ENCODE assay signal across 11 mouse cellular contexts in genomic region chr8:120381865-120382264, GRCm38 (mm10).
DNase-seq lines count a peak whose midpoint lies in the region; ATAC-seq and TF ChIP-seq lines count a peak whose summit lies in the region.
"Had no signal": no experiment of that assay in that cellular context is flagged by ENCODE, and none has a peak within 500 bp of the region (broad histone marks: within the 10 kb centered on the region; RNA-seq: fewer than 3 reads in every experiment).

No protein-coding gene starts in this region.

- no peak for TF ChIP-seq CTCF in C2C12 (IDR thresholded peaks at IDR 0.05; ENCODE audit: control insufficient read depth, insufficient read depth, insufficient read length)

- no peak for DNase-seq in heart, adult 9 months (ENCODE audit: low spot score in 2 of 2)
- peak; percentile 56 for DNase-seq in midbrain, embryonic 14.5 days
- no peak for DNase-seq in urinary bladder, postnatal 36 days (ENCODE audit: low spot score in 2 of 2)

- peak overlapping the region; percentile 33 for H3ac ChIP-seq in C2C12 (ENCODE audit: control insufficient read depth, insufficient read length, low read depth)

- 38% methylated on average over 4 of the region's 4 CpGs for WGBS in heart, embryonic 11.5 days (ENCODE audit: insufficient replicate concordance)
- WGBS in forebrain, embryonic 15.5 days, result 11% methylated on average over 4 of the region's 4 CpGs
- 12% methylated on average over 4 of the region's 4 CpGs for WGBS in midbrain, embryonic 14.5 days

- H3K36me3 ChIP-seq in heart, embryonic 11.5 days (ENCODE audit: control insufficient read depth, insufficient read depth, low read length), result no peaks in the 10 kb centered on the region
- no peaks in the 10 kb centered on the region for H3K36me3 ChIP-seq in C2C12 (ENCODE audit: control insufficient read depth, insufficient read depth)
- H3K36me3 ChIP-seq in forebrain, embryonic 15.5 days, result no peaks in the 10 kb centered on the region
- no peaks in the 10 kb centered on the region for H3K36me3 ChIP-seq in midbrain, embryonic 14.5 days (ENCODE audit: control insufficient read depth, insufficient read depth, low read length)
- H3K36me3 ChIP-seq: embryonic facial prominence, embryonic 12.5 days had no signal

- no peaks in the 10 kb centered on the region for H3K9me3 ChIP-seq in heart, embryonic 11.5 days (replicated peaks; ENCODE audit: control insufficient read depth, low read length)
- no peaks in the 10 kb centered on the region for H3K9me3 ChIP-seq in forebrain, embryonic 15.5 days
- no peaks in the 10 kb centered on the region for H3K9me3 ChIP-seq in midbrain, embryonic 14.5 days (ENCODE audit: control insufficient read depth, low read length)
- H3K9me3 ChIP-seq: embryonic facial prominence, embryonic 12.5 days had no signal

- peak overlapping the region; percentile 94 for H3K27ac ChIP-seq in heart, embryonic 11.5 days (ENCODE audit: low read depth, low read length)
- H3K27ac ChIP-seq in forebrain, embryonic 15.5 days (replicated peaks), result peak overlapping the region; percentile 89
- H3K27ac ChIP-seq in midbrain, embryonic 14.5 days (replicated peaks; ENCODE audit: low read depth, low read length), result peak overlapping the region; percentile 79
- H3K27ac ChIP-seq: embryonic facial prominence, embryonic 12.5 days; kidney, postnatal 0 days had no signal

- no peaks in the 10 kb centered on the region for H3K79me3 ChIP-seq in C2C12 (ENCODE audit: low read depth)

- no peak overlapping the region for H3K4me3 ChIP-seq in heart, embryonic 11.5 days (ENCODE audit: low read depth, low read length)
- H3K4me3 ChIP-seq in C2C12 (ENCODE audit: insufficient read depth, poor library complexity, severe bottlenecking), result no peak overlapping the region
- H3K4me3 ChIP-seq in forebrain, embryonic 15.5 days, result no peak overlapping the region
- H3K4me3 ChIP-seq in midbrain, embryonic 14.5 days (replicated peaks; ENCODE audit: low read depth, low read length), result no peak overlapping the region
- H3K4me3 ChIP-seq: embryonic facial prominence, embryonic 12.5 days had no signal

- peak overlapping the region; percentile 24; the same call in 1 of the 2 replicates for H3K4me2 ChIP-seq in heart, embryonic 11.5 days
- no peak overlapping the region for H3K4me2 ChIP-seq in forebrain, embryonic 15.5 days (replicated peaks)
- H3K4me2 ChIP-seq in midbrain, embryonic 14.5 days (ENCODE audit: low read length), result no peak overlapping the region
- H3K4me2 ChIP-seq: embryonic facial prominence, embryonic 12.5 days had no signal

- peaks cover 53% of the 10 kb centered on the region for H3K4me1 ChIP-seq in heart, embryonic 11.5 days (ENCODE audit: control insufficient read depth, insufficient read depth, low read length)
- peaks cover 64% of the 10 kb centered on the region for H3K4me1 ChIP-seq in forebrain, embryonic 15.5 days
- H3K4me1 ChIP-seq in midbrain, embryonic 14.5 days (ENCODE audit: control insufficient read depth, insufficient read depth, low read length), result peaks cover 56% of the 10 kb centered on the region

- H3K79me2 ChIP-seq in C2C12 (ENCODE audit: control insufficient read depth, insufficient read depth), result no peaks in the 10 kb centered on the region

- ATAC-seq in heart, embryonic 11.5 days (replicated peaks; ENCODE audit: insufficient number of reproducible peaks, low FRiP score, low TSS enrichment), result no peak
- ATAC-seq in forebrain, embryonic 15.5 days (replicated peaks), result no peak
- ATAC-seq in midbrain, embryonic 14.5 days (ENCODE audit: low FRiP score, low TSS enrichment), result peak; percentile 41; the same call in 1 of the 2 replicates
- ATAC-seq in erythroid progenitor cell, adult 5-6 weeks (replicated peaks; ENCODE audit: low FRiP score, poor library complexity, severe bottlenecking), result no peak
- ATAC-seq in megakaryocyte-erythroid progenitor cell, adult 5-6 weeks (replicated peaks; ENCODE audit: low FRiP score, low TSS enrichment, poor library complexity, severe bottlenecking), result no peak
- ATAC-seq: CD4-positive, CD25-positive, alpha-beta regulatory T cell, adult 4 months had no signal

- H3K27me3 ChIP-seq in heart, embryonic 11.5 days (ENCODE audit: control insufficient read depth, insufficient read depth, low read length), result no peaks in the 10 kb centered on the region
- H3K27me3 ChIP-seq in C2C12 (ENCODE audit: control insufficient read depth, insufficient read depth, insufficient read length), result no peaks in the 10 kb centered on the region
- no peaks in the 10 kb centered on the region for H3K27me3 ChIP-seq in forebrain, embryonic 15.5 days
- H3K27me3 ChIP-seq in midbrain, embryonic 14.5 days (ENCODE audit: control insufficient read depth, insufficient read depth, low read length), result no peaks in the 10 kb centered on the region
- H3K27me3 ChIP-seq: embryonic facial prominence, embryonic 12.5 days had no signal

- H3K9ac ChIP-seq in heart, embryonic 11.5 days (ENCODE audit: low read depth, low read length), result peak overlapping the region; percentile 58
- no peak overlapping the region for H3K9ac ChIP-seq in forebrain, embryonic 15.5 days (replicated peaks)
- H3K9ac ChIP-seq in midbrain, embryonic 14.5 days (replicated peaks; ENCODE audit: low read length), result 0 out of 2 replicates have a peak overlapping the region, but pooled peaks have one; percentile 1
- H3K9ac ChIP-seq: embryonic facial prominence, embryonic 12.5 days had no signal

TF ChIP-seq in C2C12, 6 proteins besides CTCF, POLR2A, EP300 and RAD21:
- TF ChIP-seq FOSL1 (IDR thresholded peaks at IDR 0.05; ENCODE audit: insufficient read depth, low read length, poor library complexity, severe bottlenecking), result no peak
